ENCODE assay signal across 14 mouse cellular contexts in the genomic region with DNA sequence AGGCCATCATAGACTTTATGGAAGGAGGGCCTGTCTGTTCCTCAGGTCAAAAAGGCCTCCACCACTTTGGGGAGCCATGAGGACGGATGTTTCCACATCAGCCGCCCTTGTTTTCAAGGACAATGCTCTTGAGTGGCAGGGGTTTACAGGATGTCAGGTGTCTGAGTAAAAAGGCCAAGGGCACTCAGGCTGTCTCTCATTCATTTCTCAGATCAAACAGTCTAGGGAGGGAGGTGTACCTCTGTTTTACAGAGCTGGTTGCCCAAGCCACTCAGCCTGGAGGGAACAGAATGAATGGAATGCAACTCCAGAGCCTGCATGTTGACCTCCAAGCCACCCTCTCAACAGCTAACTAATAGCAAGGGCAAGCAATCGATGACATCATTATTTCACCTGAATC. TPM values are rescaled to one million over a fixed set of nuclear protein-coding genes. Genes with fewer than 3 reads are reported as not detected.
DNase-seq lines count a peak whose midpoint lies in the region; ATAC-seq and TF ChIP-seq lines count a peak whose summit lies in the region.
"Had no signal": no experiment of that assay in that cellular context is flagged by ENCODE, and none has a peak within 500 bp of the region (broad histone marks: within the 10 kb centered on the region; RNA-seq: fewer than 3 reads in every experiment).

No protein-coding gene starts in this region.

- no peaks in the 10 kb centered on the region for H3K9me3 ChIP-seq in kidney, embryonic 15.5 days (replicated peaks)
- H3K9me3 ChIP-seq: hindbrain, embryonic 13.5 days; megakaryocyte, embryonic 14.5 days had no signal

- 67% methylated on average over 3 of the region's 3 CpGs for WGBS in kidney, adult 2 months
- 84% methylated on average over 3 of the region's 3 CpGs for WGBS in kidney, embryonic 15.5 days

- no peak overlapping the region for H3K9ac ChIP-seq in kidney, embryonic 15.5 days
- H3K9ac ChIP-seq: hindbrain, embryonic 13.5 days had no signal

- DNase-seq in adrenal gland, adult 2 months = peak; percentile 73
- DNase-seq in adrenal gland, postnatal 25 days = no peak
- DNase-seq in kidney, adult 2 months = peak; percentile 61
- DNase-seq in heart, postnatal 10 days = peak; percentile 62 to 63
- peak; percentile 88 for DNase-seq in lung, postnatal 36 days
- DNase-seq in embryo, embryonic 11 days = no peak
- DNase-seq in layer of hippocampus, adult 18-20 months (ENCODE audit: low spot score in 2 of 2) = no peak
- DNase-seq: gastrocnemius, postnatal 10 days; thymus, postnatal 36 days had no signal

- no peak overlapping the region for H3K4me3 ChIP-seq in kidney, adult 2 months (ENCODE audit: insufficient read depth, low read depth, low read length)
- no peak overlapping the region for H3K4me3 ChIP-seq in kidney, embryonic 15.5 days (replicated peaks)
- H3K4me3 ChIP-seq: hindbrain, embryonic 13.5 days; megakaryocyte, embryonic 14.5 days had no signal

- ATAC-seq in kidney, embryonic 15.5 days (replicated peaks; ENCODE audit: low FRiP score) = no peak
- ATAC-seq: Patski had no signal

- TF ChIP-seq POLR2A in kidney, adult 2 months (IDR thresholded peaks at IDR 0.05; ENCODE audit: low read depth, low read length) = no peak

- intact Hi-C loops in heart, postnatal 10 days (cut with DNase I) = no loop called here

- H3K36me3 ChIP-seq in kidney, adult 2 months (ENCODE audit: control insufficient read depth, insufficient read depth, low read length) = no peaks in the 10 kb centered on the region
- H3K36me3 ChIP-seq in kidney, embryonic 15.5 days = peaks cover 11% of the 10 kb centered on the region
- H3K36me3 ChIP-seq: hindbrain, embryonic 13.5 days had no signal

- H3K4me2 ChIP-seq in kidney, embryonic 15.5 days = no peak overlapping the region
- H3K4me2 ChIP-seq: hindbrain, embryonic 13.5 days; liver, embryonic 11.5 days had no signal

- TF ChIP-seq CTCF in kidney, adult 2 months (conservative IDR thresholded peaks at IDR 0.05; ENCODE audit: insufficient read depth, insufficient read length, low read depth, low read length) = no peak

- peak overlapping the region; percentile 63 for H3K27ac ChIP-seq in kidney, adult 2 months (ENCODE audit: insufficient read depth, low read depth, low read length)
- H3K27ac ChIP-seq in kidney, embryonic 15.5 days = no peak overlapping the region
- H3K27ac ChIP-seq: hindbrain, embryonic 13.5 days had no signal

- 0 out of 2 replicates have a peak, but pooled peaks cover 2% of the 10 kb centered on the region for H3K4me1 ChIP-seq in kidney, adult 2 months (ENCODE audit: control insufficient read depth, insufficient read depth, low read length)
- H3K4me1 ChIP-seq in kidney, embryonic 15.5 days = peaks cover 69% of the 10 kb centered on the region

- no peaks in the 10 kb centered on the region for H3K27me3 ChIP-seq in kidney, adult 2 months (replicated peaks; ENCODE audit: control insufficient read depth, insufficient read depth, low read length)
- H3K27me3 ChIP-seq in kidney, embryonic 15.5 days = peaks cover 20% of the 10 kb centered on the region
- H3K27me3 ChIP-seq: Patski had no signal

RNA-seq across cellular contexts. Expression of a gene that starts 4.4 kb away (rescaled TPM):
- 10 to 100 TPM; 23.3 to 40.4 TPM for total RNA-seq in adrenal gland, adult 2 months (2021)
- polyA plus RNA-seq in adrenal gland, adult 2 months (2012; rRNA removed) = 23.0 and 25.5 TPM in 2 replicates
- 14.6 and 18.7 TPM in 2 replicates for total RNA-seq in adrenal gland, postnatal 25 days (2021)
- polyA plus RNA-seq in kidney, adult 2 months (2012; rRNA removed) = 35.6 and 36.4 TPM in 2 replicates
- 16.5 and 18.4 TPM in 2 replicates for polyA plus RNA-seq in kidney, embryonic 15.5 days (2015; fragmentation: Nextera tagmentation; extraction: Ambion mirVana)
- 10 to 100 TPM; 26.5 to 26.7 TPM for total RNA-seq in heart, postnatal 10 days (2021)
- 1 to 10 TPM; 2.1 to 2.2 TPM for total RNA-seq in layer of hippocampus, adult 18-20 months (2021)

RNA-seq across cellular contexts. Expression of a gene that starts 9.4 kb away (rescaled TPM):
- total RNA-seq in adrenal gland, adult 2 months (2021) = not detected
- not detected in 2 replicates for polyA plus RNA-seq in adrenal gland, adult 2 months (2012; rRNA removed)
- total RNA-seq in adrenal gland, postnatal 25 days (2021) = not detected in 2 replicates
- 1.1 TPM in 2 replicates for polyA plus RNA-seq in kidney, adult 2 months (2012; rRNA removed)
- polyA plus RNA-seq in kidney, embryonic 15.5 days (2015; fragmentation: Nextera tagmentation; extraction: Ambion mirVana) = 0.05 and 0.19 TPM in 2 replicates
- 1 to 10 TPM in 1 of 2 experiments, under 1 TPM in 1; 0.31 to 1.2 TPM for total RNA-seq in heart, postnatal 10 days (2021)
- under 1 TPM in 1 of 2 experiments, not detected in 1; 0.79 TPM for total RNA-seq in layer of hippocampus, adult 18-20 months (2021)
- total RNA-seq: gastrocnemius, postnatal 10 days had no signal
- polyA plus RNA-seq: liver, embryonic 11.5 days had no signal

RNA-seq across cellular contexts. Expression of a gene that starts 21.4 kb away (rescaled TPM):
- under 1 TPM; 0.61 to 0.69 TPM for total RNA-seq in adrenal gland, adult 2 months (2021)
- 2.7 and 3.5 TPM in 2 replicates for polyA plus RNA-seq in adrenal gland, adult 2 months (2012; rRNA removed)
- total RNA-seq in adrenal gland, postnatal 25 days (2021) = 0.24 and 1.0 TPM in 2 replicates
- 7.6 and 10.2 TPM in 2 replicates for polyA plus RNA-seq in kidney, adult 2 months (2012; rRNA removed)
- polyA plus RNA-seq in kidney, embryonic 15.5 days (2015; fragmentation: Nextera tagmentation; extraction: Ambion mirVana) = 8.5 and 9.9 TPM in 2 replicates
- total RNA-seq in heart, postnatal 10 days (2021) = 10 to 100 TPM; 33.4 to 41.3 TPM
- total RNA-seq in layer of hippocampus, adult 18-20 months (2021) = 10 to 100 TPM; 53.2 to 59.2 TPM

RNA-seq across cellular contexts. Expression of a gene that starts 26.1 kb away (rescaled TPM):
- total RNA-seq in adrenal gland, adult 2 months (2021) = 1 to 10 TPM; 3.8 to 6.7 TPM
- 0.49 and 0.84 TPM in 2 replicates for polyA plus RNA-seq in adrenal gland, adult 2 months (2012; rRNA removed)
- 5.9 and 8.5 TPM in 2 replicates for total RNA-seq in adrenal gland, postnatal 25 days (2021)
- polyA plus RNA-seq in kidney, adult 2 months (2012; rRNA removed) = 5.0 TPM in 2 replicates
- polyA plus RNA-seq in kidney, embryonic 15.5 days (2015; fragmentation: Nextera tagmentation; extraction: Ambion mirVana) = 3.6 and 4.4 TPM in 2 replicates
- total RNA-seq in heart, postnatal 10 days (2021) = 1 to 10 TPM; 3.9 to 4.9 TPM
- 1 to 10 TPM; 2.1 to 3.7 TPM for total RNA-seq in layer of hippocampus, adult 18-20 months (2021)
- total RNA-seq: gastrocnemius, postnatal 10 days had no signal

RNA-seq across cellular contexts. Expression of a gene that starts 53.6 kb away (rescaled TPM):
- 10 to 100 TPM in 1 of 2 experiments, 1 to 10 TPM in 1; 8.4 to 13.4 TPM for total RNA-seq in adrenal gland, adult 2 months (2021)
- polyA plus RNA-seq in adrenal gland, adult 2 months (2012; rRNA removed) = 25.8 and 27.0 TPM in 2 replicates
- total RNA-seq in adrenal gland, postnatal 25 days (2021) = 13.1 and 18.3 TPM in 2 replicates
- 8.6 and 10.1 TPM in 2 replicates for polyA plus RNA-seq in kidney, adult 2 months (2012; rRNA removed)
- 4.0 and 5.6 TPM in 2 replicates for polyA plus RNA-seq in kidney, embryonic 15.5 days (2015; fragmentation: Nextera tagmentation; extraction: Ambion mirVana)
- total RNA-seq in heart, postnatal 10 days (2021) = 10 to 100 TPM in 1 of 2 experiments, 1 to 10 TPM in 1; 9.8 to 10.2 TPM
- total RNA-seq in layer of hippocampus, adult 18-20 months (2021) = 1 to 10 TPM; 8.9 to 9.7 TPM

Comparison
In these comparisons a context has a peak if more than half of its experiments do, and no peak if none do; other contexts are left out.
1. DNase-seq: peak in adrenal gland, adult 2 months (single experiment), kidney, adult 2 months (single experiment), heart, postnatal 10 days (2 of 2) and lung, postnatal 36 days (single experiment); none in adrenal gland, postnatal 25 days (single experiment), embryo, embryonic 11 days (single experiment) and layer of hippocampus, adult 18-20 months (0 of 2).
2. RNA of a gene that starts 21.4 kb away (total RNA-seq): 53.2 to 59.2 TPM in layer of hippocampus, adult 18-20 months and 33.4 to 41.3 TPM in heart, postnatal 10 days; 0.61 to 0.69 TPM in adrenal gland, adult 2 months and 0.24 to 1.0 TPM in adrenal gland, postnatal 25 days; every median in the first group is over 10 times any median in the second.